Mouse (Mus musculus) kidney, adult 2 months (tissue): ENCODE data around the gene Pi4k2a. TPM values are rescaled to one million over a fixed set of nuclear protein-coding genes. Genes with fewer than 3 reads are reported as not detected.

Experiments
- DNase-seq: peaks from one replicate; pipeline ENCODE4 v3.0.0; 2021
- H3K27ac ChIP-seq: fragments of 200-500 bp; 2 replicates; pipeline ENCODE4 v1.5.1; 2012; ENCODE audit warnings: low read depth, low read length, control low read depth, inconsistent platforms; ENCODE audit not compliant: insufficient read depth
- H3K27me3 ChIP-seq: fragments of 200-500 bp; replicated peaks from 2 replicates; pipeline ENCODE4 v1.6.1; 2012; ENCODE audit warnings: mild to moderate bottlenecking, moderate library complexity, low read length, inconsistent platforms; ENCODE audit not compliant: control insufficient read depth, insufficient read depth
- H3K36me3 ChIP-seq: fragments of 200-500 bp; 2 replicates; pipeline ENCODE4 v1.6.1; 2012; ENCODE audit warnings: mild to moderate bottlenecking, moderate library complexity, low read length, inconsistent platforms; ENCODE audit not compliant: control insufficient read depth, insufficient read depth
- H3K4me1 ChIP-seq: fragments of 200-500 bp; 2 replicates; pipeline ENCODE4 v1.6.1; 2011; ENCODE audit warnings: low read length; ENCODE audit not compliant: control insufficient read depth, insufficient read depth
- H3K4me3 ChIP-seq: fragments of 200-500 bp; 2 replicates; pipeline ENCODE4 v1.5.1; 2011; ENCODE audit warnings: mild to moderate bottlenecking, low read depth, low read length, control low read depth; ENCODE audit not compliant: insufficient read depth
- CTCF ChIP-seq: fragments of 200-500 bp; conservative IDR thresholded peaks from 2 replicates; pipeline ENCODE4 v1.5.1; 2011; ENCODE audit warnings: low read depth, mild to moderate bottlenecking, control low read depth, low read length, moderate library complexity, mixed read lengths; ENCODE audit not compliant: insufficient read depth, insufficient read length
- POLR2A ChIP-seq: fragments of 200-500 bp; IDR thresholded peaks from one replicate; pipeline ENCODE4 v1.6.1; 2011; ENCODE audit warnings: low read depth, low read length, control low read depth
- WGBS: fragments of 180-500 bp; shearing (Covaris S2); methylation state at CpG from one replicate; pipeline ENCODE4 v1.1.7; 2018; 5-methylcytosine and 5-hydroxymethylcytosine counted together
- polyA plus RNA-seq: library from polyadenylated mRNA; depleted of rRNA; stranded (reverse); fragments of >200 nt; gene quantifications from 2 replicates; pipeline ENCODE4 v1.2.3, GENCODE M21; 2012

The Pi4k2a gene
- polyA plus RNA-seq, 1 experiment, result 41.7 TPM

DNA sequence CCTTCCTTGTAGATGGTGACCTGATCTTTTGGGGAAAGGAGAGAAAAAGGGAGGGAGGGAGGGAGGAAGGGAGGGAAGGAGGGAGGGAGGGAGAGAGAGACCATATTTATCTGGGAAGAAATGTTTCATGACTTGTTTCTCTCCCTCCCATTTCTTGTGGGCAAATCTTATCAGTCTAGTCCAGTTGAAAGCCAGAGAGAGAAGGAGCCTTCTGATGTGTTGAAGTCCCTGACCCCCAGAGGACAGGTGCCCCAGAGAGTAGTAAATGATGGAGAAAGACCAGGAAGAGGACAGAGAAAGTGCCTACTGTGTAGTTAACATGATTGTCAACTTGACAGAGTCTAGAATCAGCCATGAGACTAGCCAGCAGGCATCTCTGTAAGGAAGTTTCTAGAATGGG, 44.8 kb downstream of the Pi4k2a start:
- H3K27me3 ChIP-seq, result no peaks in the 10 kb centered on the region
- no peak overlapping the region for H3K27ac ChIP-seq
- no peak for DNase-seq
- no peaks in the 10 kb centered on the region for H3K36me3 ChIP-seq
- TF ChIP-seq POLR2A (no peak), CTCF (no peak)
- H3K4me1 ChIP-seq, result no peaks in the 10 kb centered on the region
- no peak overlapping the region for H3K4me3 ChIP-seq

DNA sequence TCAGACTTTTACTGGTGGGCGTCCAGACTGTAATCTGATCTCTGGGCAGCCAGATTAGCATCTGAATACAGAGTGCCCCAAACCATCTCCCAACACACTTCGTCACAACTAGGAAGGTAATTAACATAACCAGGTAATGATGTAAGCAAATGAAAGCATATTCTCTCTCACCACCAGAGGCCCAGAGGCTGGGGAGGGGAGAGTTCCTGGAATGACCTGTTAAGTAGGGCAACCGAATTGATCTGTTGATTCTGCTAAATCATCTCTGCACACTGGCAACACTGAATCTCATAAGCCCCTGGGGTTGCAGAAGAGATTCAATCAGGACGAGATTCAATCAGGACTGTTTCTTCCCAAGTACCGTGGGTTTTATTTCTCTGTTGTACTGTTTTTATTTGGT, 45.9 kb downstream of the Pi4k2a start:
- Histone ChIP-seq H3K4me3 (no peak overlapping the region), H3K27me3 (no peaks in the 10 kb centered on the region), H3K4me1 (no peaks in the 10 kb centered on the region), H3K36me3 (no peaks in the 10 kb centered on the region), H3K27ac (no peak overlapping the region)
- no peak for TF ChIP-seq CTCF
- TF ChIP-seq POLR2A, result no peak
- DNase-seq, result no peak
- 50% methylated on average over 5 of the region's 5 CpGs for WGBS

GRCm38 (mm10) chr19:42137167-42137672, 47.0 kb downstream of the Pi4k2a start:
- H3K36me3 ChIP-seq, result no peaks in the 10 kb centered on the region
- no peak overlapping the region for H3K4me3 ChIP-seq
- no peak overlapping the region for H3K27ac ChIP-seq
- TF ChIP-seq POLR2A (no peak), CTCF (no peak)
- no peaks in the 10 kb centered on the region for H3K27me3 ChIP-seq
- H3K4me1 ChIP-seq, result no peaks in the 10 kb centered on the region
- no peak for DNase-seq
- 93% methylated on average over 4 of the region's 4 CpGs for WGBS

DNA sequence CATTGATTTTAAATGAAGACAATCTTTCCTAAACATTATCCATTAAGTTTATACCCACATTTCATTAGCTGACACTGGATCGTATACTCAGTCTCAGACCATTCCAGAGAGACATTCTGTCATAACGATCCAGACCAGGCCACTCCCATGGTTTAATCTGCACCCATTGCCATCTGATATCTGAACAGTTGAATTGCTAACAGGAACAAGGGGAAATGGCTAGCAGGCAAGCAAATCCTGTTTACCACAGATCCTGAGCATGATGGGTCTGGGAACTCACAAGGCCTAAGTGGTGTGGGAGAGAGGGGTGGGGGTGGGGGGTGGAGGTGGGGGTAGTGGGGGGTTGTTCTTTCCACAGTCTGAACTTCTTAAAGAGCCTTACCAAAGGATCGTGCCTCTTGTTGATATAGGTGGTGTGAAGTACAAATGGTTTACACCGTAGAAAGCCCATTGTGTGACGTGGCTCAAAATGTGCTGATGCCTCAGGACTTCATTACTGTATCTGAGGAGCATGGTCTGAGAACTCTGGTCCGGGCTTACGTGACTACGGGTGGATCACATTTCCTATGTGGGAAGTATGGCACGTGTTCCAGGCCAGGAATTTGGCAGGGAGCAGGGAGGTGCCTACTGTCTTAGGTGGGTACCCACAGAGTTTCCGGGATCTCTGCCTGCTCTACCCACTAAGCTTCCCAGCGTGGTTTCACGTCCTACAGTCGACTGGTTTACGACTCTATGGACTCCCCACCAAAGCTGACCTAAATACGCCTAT, 48.4 kb downstream of the Pi4k2a start:
- no peak overlapping the region for H3K27ac ChIP-seq
- no peak for DNase-seq
- H3K36me3 ChIP-seq, result no peaks in the 10 kb centered on the region
- H3K27me3 ChIP-seq, result no peaks in the 10 kb centered on the region
- H3K4me1 ChIP-seq, result no peaks in the 10 kb centered on the region
- H3K4me3 ChIP-seq, result no peak overlapping the region
- WGBS, result 74% methylated on average over 15 of the region's 15 CpGs
- TF ChIP-seq POLR2A (no peak), CTCF (no peak)

DNA sequence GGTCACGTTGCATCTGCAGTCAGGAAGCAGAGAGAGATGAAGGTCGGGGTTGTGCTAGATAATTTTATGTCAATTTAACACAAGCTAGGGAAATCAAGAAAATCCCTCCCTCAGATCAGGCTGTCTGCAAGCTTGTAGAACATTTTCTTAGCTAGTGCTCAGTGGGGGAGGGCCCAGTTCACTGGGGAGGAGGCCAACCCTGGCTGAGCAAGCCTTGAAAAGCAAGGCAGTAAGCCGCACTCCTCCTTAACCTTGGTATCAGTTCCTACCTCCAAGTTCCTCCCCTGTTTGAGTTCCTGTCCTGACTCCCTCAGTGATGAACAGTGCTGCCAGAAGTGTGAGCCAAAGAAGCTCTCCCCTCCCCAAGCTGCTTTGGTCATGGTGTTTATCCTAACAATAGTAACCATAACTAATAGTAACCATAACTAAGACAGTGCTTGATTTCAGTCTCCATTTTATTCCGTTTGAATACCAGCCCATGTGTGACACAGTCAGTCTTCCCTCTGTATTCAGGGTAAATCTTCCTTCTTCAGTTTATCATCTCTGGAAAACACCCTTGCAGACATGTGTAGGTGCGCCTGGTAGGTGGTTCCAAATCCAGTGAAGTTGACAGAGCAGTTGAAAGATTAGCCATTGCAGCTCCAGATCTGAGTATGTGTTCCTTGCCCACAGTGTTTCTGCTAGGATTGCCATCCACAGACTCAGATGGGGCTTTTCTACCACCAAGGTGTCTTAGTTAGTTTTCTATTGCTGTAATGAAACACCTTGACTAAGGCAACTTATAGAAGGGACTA, 49.7 kb downstream of the Pi4k2a start:
- Histone ChIP-seq H3K4me1 (no peaks in the 10 kb centered on the region), H3K27ac (no peak overlapping the region), H3K4me3 (no peak overlapping the region), H3K36me3 (no peaks in the 10 kb centered on the region), H3K27me3 (no peaks in the 10 kb centered on the region)
- WGBS, result 68% methylated on average over 5 of the region's 5 CpGs
- TF ChIP-seq CTCF (no peak), POLR2A (no peak)
- no peak for DNase-seq

GRCm38 (mm10) chr19:42141998-42142397, 51.7 kb downstream of the Pi4k2a start:
- no peak for DNase-seq
- 88% methylated on average over 3 of the region's 3 CpGs for WGBS
- H3K36me3 ChIP-seq, result no peaks in the 10 kb centered on the region
- TF ChIP-seq POLR2A, result no peak
- TF ChIP-seq CTCF, result no peak
- peaks cover 7% of the 10 kb centered on the region for H3K4me1 ChIP-seq
- no peaks in the 10 kb centered on the region for H3K27me3 ChIP-seq
- H3K4me3 ChIP-seq, result no peak overlapping the region
- no peak overlapping the region for H3K27ac ChIP-seq

GRCm38 (mm10) chr19:42142757-42143156, 52.5 kb downstream of the Pi4k2a start:
- no peak for TF ChIP-seq CTCF
- TF ChIP-seq POLR2A, result no peak
- WGBS, result 84% methylated on average over 2 of the region's 2 CpGs
- Histone ChIP-seq H3K27me3 (no peaks in the 10 kb centered on the region), H3K27ac (no peak overlapping the region), H3K4me3 (no peak overlapping the region), H3K4me1 (peaks cover 7% of the 10 kb centered on the region), H3K36me3 (no peaks in the 10 kb centered on the region)
- no peak for DNase-seq
